Mouse (Mus musculus) embryo, embryonic 11 days (tissue): ENCODE data around the gene Ccdc63.

Experiments
- DNase-seq: peaks from one replicate; pipeline ENCODE4 v3.0.0-alpha.2; 2015

The Ccdc63 gene

DNA sequence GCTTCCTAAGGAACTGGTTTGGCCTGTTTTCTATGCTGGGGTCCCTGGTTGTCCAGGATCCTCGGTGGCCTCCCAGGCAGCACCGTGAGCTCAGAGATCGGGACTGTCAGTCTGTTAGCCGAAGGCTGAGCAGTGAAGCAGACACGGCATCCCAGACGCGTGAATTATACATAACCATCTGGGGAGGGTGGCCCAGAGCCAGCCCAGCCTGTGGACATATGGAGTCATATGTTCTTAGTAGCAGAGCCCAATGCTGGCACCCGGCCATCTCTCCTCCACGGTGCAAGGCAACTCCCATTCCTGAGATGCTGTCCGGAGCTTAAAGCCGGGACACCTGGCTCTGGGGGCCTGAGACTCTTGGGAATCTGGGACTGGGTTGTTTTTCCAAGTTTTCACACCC, 59.7 kb downstream of the Ccdc63 start:
- DNase-seq = no peak

DNA sequence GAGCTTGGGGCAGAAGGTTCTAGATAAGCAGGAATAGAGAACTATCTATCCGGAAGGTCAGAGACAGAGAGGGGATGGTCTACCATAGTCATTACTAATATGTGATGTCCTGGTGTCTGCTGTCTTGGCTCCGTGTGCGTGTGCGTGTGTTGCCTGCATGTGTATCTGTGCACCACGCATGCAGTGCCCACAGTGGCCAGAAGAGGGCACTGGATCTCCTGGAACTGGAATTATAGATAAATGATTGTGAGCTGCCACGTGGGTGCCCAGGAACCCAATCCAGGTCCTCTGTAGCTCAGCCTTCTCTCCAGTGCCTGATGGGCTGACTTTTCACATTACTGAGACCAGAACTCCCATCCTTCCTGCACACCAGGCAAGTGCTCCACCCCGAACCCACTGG, 60.8 kb downstream of the Ccdc63 start:
- DNase-seq = no peak

DNA sequence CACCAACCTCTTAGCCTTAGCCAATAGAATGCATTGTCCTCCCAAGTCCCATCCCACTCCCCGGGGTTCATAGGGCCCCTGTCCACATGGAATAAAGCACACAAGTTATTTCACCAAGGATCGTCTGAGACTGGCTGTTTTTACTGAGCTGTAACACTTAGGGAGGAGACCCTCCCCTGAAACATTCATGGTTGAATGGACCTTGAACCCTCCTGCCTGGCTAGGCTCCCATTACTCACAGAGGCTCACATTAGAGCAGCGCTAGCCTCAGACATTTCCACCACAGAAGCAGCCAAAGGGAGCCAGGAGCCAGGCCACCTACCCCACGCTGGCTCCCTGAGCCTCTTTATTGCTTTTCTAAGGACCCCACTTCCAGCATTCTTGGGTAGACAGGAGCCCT, 63.4 kb downstream of the Ccdc63 start:
- DNase-seq = no peak

DNA sequence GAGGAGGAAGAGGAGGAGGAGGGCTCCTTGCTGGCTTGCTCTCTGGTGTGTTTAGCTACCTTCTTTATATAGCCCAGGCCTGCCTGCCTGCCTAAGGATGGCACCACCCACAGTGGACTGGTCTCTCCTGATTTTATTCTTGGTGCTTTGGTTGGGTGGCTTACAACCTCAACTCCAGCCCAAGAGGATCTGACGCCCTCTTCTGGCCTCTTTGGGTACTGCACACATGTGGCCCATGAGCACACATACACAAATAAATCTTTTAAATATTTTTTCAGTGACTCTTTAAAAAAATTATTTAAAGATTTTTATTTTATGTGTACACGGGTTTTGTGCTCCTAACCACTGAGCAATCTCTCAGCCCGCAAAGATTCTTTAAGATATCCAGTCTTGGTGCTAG, 64.9 kb downstream of the Ccdc63 start:
- no peak for DNase-seq

DNA sequence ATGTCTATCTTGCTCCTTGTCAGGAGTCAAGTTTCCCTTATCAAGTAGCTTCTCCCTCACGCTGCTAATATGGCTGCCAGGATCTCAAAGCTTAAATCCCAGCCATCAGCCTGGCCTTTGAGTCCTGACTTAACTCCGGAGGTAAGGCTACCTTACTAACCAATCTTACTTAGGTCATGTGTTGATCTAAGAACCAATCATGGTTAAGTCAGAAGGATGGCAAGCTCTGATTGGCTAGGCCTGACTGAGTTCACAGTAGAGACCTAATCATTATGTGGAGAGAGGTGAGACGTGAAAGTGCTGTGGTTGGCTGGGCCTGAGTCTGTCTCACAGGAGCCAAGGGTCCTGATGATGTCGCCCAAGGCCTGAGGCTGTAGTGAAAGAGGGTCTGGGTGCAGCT, 68.6 kb downstream of the Ccdc63 start:
- no peak for DNase-seq

DNA sequence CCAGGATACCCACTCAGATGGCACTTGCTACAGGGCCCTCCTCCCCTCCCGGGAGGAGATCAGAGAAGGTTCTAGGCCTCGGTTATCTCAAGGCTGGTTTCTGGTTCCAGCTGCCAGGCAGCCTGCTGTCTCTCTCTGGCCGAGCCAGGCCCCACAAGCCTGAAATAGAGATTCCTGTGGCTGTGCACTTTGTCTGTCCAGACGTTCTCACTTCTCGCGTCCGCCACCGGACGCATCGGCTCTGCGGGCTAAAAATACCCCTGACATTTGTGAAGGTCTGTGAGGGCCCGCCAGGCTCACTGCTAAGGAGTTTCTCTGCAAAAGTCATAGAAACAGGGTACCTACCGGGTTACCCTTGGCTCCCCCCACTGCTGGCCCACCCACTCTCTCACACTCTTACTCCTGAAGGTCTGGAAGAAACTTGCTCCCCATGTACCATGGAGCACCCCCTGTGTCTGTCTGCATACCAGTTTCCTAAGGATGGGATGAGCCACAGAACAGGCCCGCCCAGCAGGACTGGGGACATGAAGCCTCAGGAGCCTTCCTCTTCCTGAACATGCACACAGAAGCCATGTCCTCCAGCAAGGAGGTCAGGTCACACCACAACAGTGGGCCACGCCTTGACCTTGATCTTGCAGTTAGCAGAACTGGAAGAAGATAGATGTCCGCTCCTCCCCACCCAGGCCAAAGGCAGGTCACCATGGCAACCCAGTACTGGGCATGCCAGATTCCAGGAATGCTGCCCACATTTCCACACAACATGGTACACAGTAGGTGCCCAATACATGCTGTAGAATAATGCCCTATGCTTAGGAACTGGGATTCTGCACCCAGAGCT, 69.4 kb downstream of the Ccdc63 start:
- DNase-seq = no peak

DNA sequence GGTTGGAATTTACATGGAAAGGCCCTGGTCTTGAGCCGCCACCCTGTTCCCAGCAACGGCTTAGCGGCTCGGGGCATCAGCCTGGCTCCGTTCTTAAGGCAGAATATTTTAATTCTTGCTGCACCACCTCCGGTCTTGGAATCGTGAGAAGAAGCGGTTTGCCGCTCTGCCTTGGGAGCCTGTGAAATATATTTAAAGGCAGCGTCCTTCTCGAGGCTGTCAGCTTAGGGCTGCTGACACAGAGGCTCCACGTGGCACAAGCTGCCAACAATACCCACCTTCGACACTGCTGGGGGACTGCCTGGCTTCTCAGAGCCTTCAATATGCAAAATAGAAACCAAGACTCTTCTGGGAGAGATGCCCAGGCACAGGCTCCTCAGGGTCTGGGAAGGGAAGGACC, 72.1 kb downstream of the Ccdc63 start:
- DNase-seq = no peak

DNA sequence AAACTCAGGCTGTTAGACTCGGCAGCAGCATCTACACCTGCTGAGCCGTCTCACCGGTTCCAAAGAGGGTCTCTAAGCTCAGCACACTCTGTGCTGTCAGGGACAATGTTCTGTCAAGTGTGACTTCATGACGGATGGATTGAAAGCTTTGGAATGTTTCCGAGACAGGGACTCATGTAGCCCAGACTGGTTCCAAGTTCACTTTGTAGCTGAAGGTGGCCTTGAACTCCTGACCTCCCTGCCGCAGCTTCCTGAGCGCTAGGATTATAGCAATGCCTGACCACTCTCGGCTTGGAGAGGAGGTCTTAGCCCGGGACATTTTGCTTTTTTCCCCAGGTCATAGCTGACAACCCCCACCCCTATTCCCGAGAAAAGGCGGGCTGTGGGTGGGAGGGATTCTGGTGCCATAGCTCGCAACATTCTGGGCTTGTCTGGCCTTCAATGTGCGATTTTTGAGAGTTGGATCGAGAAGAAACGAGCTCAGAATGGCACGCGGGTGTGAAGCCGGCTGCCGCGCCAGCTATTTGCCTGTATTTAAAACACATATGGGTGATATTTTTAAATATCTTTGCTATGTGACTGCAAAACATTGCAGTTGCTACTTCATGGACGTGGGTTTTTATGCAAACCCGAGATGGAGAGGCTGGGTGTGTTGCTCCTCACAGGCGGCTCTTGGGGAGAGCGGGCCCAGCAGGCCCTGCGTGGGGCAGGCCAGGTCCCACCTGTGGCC, 77.3 kb downstream of the Ccdc63 start:
- no peak for DNase-seq

DNA sequence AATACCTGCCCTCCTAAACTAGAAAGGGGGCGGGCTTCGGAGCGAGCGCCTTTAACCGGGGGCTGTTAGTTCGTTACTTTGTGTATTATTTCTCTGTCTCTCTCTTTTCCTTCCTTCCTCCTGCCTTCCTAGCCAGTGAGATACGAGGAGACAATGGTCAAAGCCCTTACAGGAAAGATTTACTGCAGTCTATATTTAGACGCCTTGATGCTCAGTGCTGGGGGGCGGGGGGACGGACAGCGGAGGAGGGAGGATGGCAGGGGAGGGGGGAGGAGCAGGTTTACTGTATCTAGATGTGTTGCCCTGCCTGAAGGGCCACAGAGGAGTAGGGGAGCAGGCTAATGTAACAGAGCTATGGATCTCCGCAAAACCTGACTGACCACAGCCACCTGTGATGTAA, 78.1 kb downstream of the Ccdc63 start:
- DNase-seq = no peak

DNA sequence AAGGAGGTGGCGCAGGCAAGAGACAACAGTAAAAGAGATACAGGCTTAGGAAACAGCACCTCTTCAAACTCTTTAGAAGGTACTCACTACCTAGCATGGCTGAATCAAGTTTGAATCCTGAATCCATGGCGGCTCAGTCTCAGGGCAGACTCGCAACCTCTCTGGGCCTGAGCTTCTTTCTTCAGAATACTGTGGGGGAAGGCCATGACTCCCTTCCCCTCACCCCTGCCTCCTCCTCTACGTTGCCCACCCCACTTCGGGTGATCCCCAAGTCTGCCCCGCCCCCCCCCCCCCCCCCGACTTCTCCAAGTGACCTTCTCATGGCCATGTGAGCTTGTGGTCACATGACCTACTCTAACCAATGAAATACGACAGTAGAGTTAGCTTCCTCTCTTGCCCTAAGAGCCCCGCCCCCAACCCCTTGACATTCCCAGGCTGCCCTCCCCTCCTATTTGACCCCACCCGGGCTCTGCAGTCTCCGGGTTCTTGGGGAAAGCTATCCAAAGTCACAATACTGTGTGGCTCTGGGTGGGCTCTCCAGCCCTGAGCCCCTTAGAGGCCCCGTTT, 79.8 kb downstream of the Ccdc63 start:
- peak; percentile 83 for DNase-seq

DNA sequence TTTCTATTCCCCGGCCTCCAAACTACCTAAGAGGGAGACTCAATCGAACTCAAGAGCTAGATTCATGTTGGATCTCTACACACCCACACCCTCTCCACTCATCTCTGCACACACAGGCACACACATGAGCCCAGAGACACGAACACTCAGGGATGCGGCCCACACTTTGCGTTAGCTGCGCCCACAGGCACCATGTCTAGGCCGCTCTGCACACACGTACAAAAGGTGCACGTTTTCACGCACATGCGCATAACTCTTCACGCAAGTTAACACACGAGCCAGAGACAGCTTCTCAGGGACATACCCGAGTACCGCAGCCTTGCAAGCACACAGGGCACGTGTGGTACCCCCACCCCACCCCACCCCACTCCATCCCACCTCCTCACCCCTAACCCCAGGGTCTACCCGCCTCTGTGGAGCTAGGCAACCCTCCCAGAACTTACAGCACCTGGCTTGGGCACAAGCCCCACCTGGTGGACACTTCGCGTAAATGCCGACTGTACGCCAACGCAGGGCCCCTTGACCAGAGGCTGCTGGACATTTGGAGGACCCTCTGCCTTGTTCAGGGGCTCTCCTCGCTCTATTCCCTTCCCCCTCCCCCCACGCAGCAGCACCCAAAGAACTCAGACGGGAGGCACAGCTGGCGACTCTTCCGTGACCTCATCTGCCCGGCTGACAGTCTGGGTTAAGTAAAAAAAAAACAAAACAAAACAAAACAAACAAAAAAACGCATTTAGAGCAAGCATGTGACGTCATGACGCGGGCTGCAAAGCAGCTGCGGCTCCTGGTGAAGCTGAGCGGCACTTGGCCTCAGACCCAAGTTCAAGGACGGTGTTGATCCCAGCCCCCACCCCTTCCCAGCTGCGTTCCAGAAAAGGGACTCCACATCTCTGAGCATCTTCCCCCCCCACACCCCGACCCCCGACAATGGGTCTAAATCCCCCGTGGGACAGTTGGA, 81.3 kb downstream of the Ccdc63 start:
- DNase-seq = peak; percentile 88
